ENCODE assay signal across 8 mouse cellular contexts in the genomic region with DNA sequence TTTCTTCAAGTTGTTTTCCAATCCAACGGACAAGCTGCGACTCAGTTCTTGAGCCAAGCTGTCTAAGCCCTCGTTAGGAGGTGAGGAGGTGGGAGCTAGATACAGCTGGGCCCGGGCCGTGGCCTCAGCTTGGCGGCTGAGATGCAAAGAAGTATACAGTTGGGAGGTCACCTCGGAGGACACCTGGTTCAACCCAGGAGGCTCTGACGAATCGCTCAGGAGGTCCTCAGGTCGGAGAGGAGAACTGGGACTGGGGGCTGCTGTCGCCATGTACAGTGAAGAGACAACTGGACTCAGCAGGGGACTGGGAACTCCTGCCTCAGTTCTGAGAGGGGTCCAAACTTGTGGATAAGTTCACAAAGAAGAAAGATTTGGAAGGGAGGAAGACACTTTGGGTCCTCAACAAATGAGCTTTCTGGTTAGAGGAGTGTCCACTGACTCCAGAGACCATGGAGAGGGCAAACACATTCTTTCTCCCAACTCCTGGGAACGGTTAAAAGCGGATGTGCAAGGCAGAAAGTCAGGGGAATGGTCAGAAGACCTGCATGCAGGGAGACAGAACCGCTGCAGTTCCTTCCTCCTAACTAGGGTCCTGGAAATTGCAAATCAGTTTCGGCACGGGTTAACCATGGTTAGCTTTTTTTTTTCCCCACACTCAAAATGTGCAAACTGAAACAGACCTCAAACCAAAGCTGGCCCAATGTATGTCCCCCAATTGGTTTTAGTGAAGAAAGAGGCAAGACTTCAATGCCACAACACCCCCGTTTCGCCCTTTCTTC. TPM values are rescaled to one million over a fixed set of nuclear protein-coding genes. Genes with fewer than 3 reads are reported as not detected.
DNase-seq lines count a peak whose midpoint lies in the region; ATAC-seq lines count a peak whose summit lies in the region.

No protein-coding gene starts in this region.

- H3K9me3 ChIP-seq in neural tube, embryonic 11.5 days (ENCODE audit: control insufficient read depth, low read length) = no peaks in the 10 kb centered on the region
- H3K9me3 ChIP-seq in hindbrain, embryonic 16.5 days (ENCODE audit: control insufficient read depth, low read length) = no peaks in the 10 kb centered on the region

- WGBS in neural tube, embryonic 11.5 days = 30% methylated on average over 18 of the region's 18 CpGs
- WGBS in hindbrain, embryonic 16.5 days = 17% methylated on average over 18 of the region's 18 CpGs

- peak overlapping the region; percentile 86 for H3K9ac ChIP-seq in neural tube, embryonic 11.5 days (ENCODE audit: low read length)
- peak overlapping the region; percentile 81 for H3K9ac ChIP-seq in hindbrain, embryonic 16.5 days (ENCODE audit: low read depth, low read length)

- H3K36me3 ChIP-seq in neural tube, embryonic 11.5 days (ENCODE audit: control insufficient read depth, insufficient read depth, low read length) = no peaks in the 10 kb centered on the region
- 0 out of 2 replicates have a peak, but pooled peaks cover 2% of the 10 kb centered on the region for H3K36me3 ChIP-seq in hindbrain, embryonic 16.5 days (ENCODE audit: control insufficient read depth, insufficient read depth, low read length)

- peak overlapping the region; percentile 70 for H3K4me2 ChIP-seq in neural tube, embryonic 11.5 days (ENCODE audit: low read depth)
- H3K4me2 ChIP-seq in hindbrain, embryonic 16.5 days (ENCODE audit: low read length) = peak overlapping the region; percentile 75

- H3K4me3 ChIP-seq in neural tube, embryonic 11.5 days (ENCODE audit: low read depth, low read length) = peak overlapping the region; percentile 61
- H3K4me3 ChIP-seq in hindbrain, embryonic 16.5 days (ENCODE audit: low read length) = peak overlapping the region; percentile 63

- peak overlapping the region; percentile 74; the same call in 1 of the 2 replicates for H3K27ac ChIP-seq in neural tube, embryonic 11.5 days (ENCODE audit: low read depth, low read length)
- H3K27ac ChIP-seq in hindbrain, embryonic 16.5 days (ENCODE audit: low read depth, low read length) = peak overlapping the region; percentile 89

- peaks cover 27% of the 10 kb centered on the region for H3K4me1 ChIP-seq in neural tube, embryonic 11.5 days (ENCODE audit: control insufficient read depth, insufficient read depth, low read length)
- H3K4me1 ChIP-seq in hindbrain, embryonic 16.5 days (ENCODE audit: control insufficient read depth, insufficient read depth, low read depth, low read length) = peaks cover 37% of the 10 kb centered on the region

- peaks cover 15% of the 10 kb centered on the region for H3K27me3 ChIP-seq in neural tube, embryonic 11.5 days (ENCODE audit: control insufficient read depth, insufficient read depth, low read length)
- no peaks in the 10 kb centered on the region for H3K27me3 ChIP-seq in hindbrain, embryonic 16.5 days (replicated peaks; ENCODE audit: control insufficient read depth, insufficient read depth, low read length)

- DNase-seq in neural tube, embryonic 11.5 days (ENCODE audit: low spot score) = no peak
- DNase-seq in neural tube, embryonic 10.5 days (ENCODE audit: extremely low spot score, low spot score) = no peak
- DNase-seq in embryo, embryonic 9.5 days (ENCODE audit: extremely low spot score) = peak; percentile 28
- peak; percentile 36 for DNase-seq in naive thymus-derived CD4-positive, alpha-beta T cell, adult 2 months (ENCODE audit: low read depth)
- DNase-seq in right cerebral cortex, postnatal 4 days = no peak
- no peak for DNase-seq in layer of hippocampus, adult 18-20 months (ENCODE audit: low spot score in 2 of 2)
- DNase-seq in layer of hippocampus, adult 9-11 months = no peak

- no peak for ATAC-seq in neural tube, embryonic 11.5 days (ENCODE audit: insufficient read depth, low FRiP score, low TSS enrichment)
- ATAC-seq in hindbrain, embryonic 16.5 days = no peak

RNA-seq across cellular contexts. Expression of gene Cntrob, which starts 0.7 kb away (rescaled TPM):
- polyA plus RNA-seq in neural tube, embryonic 11.5 days (2014; fragmentation: Nextera tagmentation; extraction: Ambion mirVana) = 23.5 TPM in 2 replicates
- 15.5 and 16.4 TPM in 2 replicates for polyA plus RNA-seq in hindbrain, embryonic 16.5 days (2015; fragmentation: Nextera tagmentation; extraction: Ambion mirVana)
- 10 to 100 TPM; 13.5 to 14.1 TPM for total RNA-seq in layer of hippocampus, adult 18-20 months (2021)

RNA-seq across cellular contexts. Expression of gene Trappc1, which starts 0.9 kb away (rescaled TPM):
- polyA plus RNA-seq in neural tube, embryonic 11.5 days (2014; fragmentation: Nextera tagmentation; extraction: Ambion mirVana) = 195 and 215 TPM in 2 replicates
- 177 and 185 TPM in 2 replicates for polyA plus RNA-seq in hindbrain, embryonic 16.5 days (2015; fragmentation: Nextera tagmentation; extraction: Ambion mirVana)
- total RNA-seq in layer of hippocampus, adult 18-20 months (2021) = 10 to 100 TPM; 51.4 to 59.8 TPM

RNA-seq across cellular contexts. Expression of gene Kcnab3, which starts 3.2 kb away (rescaled TPM):
- 3.1 and 3.6 TPM in 2 replicates for polyA plus RNA-seq in neural tube, embryonic 11.5 days (2014; fragmentation: Nextera tagmentation; extraction: Ambion mirVana)
- 4.9 and 6.0 TPM in 2 replicates for polyA plus RNA-seq in hindbrain, embryonic 16.5 days (2015; fragmentation: Nextera tagmentation; extraction: Ambion mirVana)
- total RNA-seq in layer of hippocampus, adult 18-20 months (2021) = 10 to 100 TPM; 21.0 to 25.8 TPM

RNA-seq across cellular contexts. Expression of gene Rnf227, which starts 17.4 kb away (rescaled TPM):
- 27.8 and 28.8 TPM in 2 replicates for polyA plus RNA-seq in neural tube, embryonic 11.5 days (2014; fragmentation: Nextera tagmentation; extraction: Ambion mirVana)
- 239 and 257 TPM in 2 replicates for polyA plus RNA-seq in hindbrain, embryonic 16.5 days (2015; fragmentation: Nextera tagmentation; extraction: Ambion mirVana)
- 100 to 1,000 TPM; 124 to 132 TPM for total RNA-seq in layer of hippocampus, adult 18-20 months (2021)

RNA-seq across cellular contexts. Expression of gene Chd3, which starts 46.3 kb away (rescaled TPM):
- polyA plus RNA-seq in neural tube, embryonic 11.5 days (2014; fragmentation: Nextera tagmentation; extraction: Ambion mirVana) = 57.3 and 60.1 TPM in 2 replicates
- 68.0 and 73.2 TPM in 2 replicates for polyA plus RNA-seq in hindbrain, embryonic 16.5 days (2015; fragmentation: Nextera tagmentation; extraction: Ambion mirVana)
- 100 to 1,000 TPM; 531 to 556 TPM for total RNA-seq in layer of hippocampus, adult 18-20 months (2021)

Comparison
In these comparisons a context has a peak if more than half of its experiments do, and no peak if none do; other contexts are left out.
1. DNase-seq: peak in embryo, embryonic 9.5 days (single experiment) and naive thymus-derived CD4-positive, alpha-beta T cell, adult 2 months (single experiment); none in neural tube, embryonic 11.5 days (single experiment), neural tube, embryonic 10.5 days (single experiment), right cerebral cortex, postnatal 4 days (single experiment), layer of hippocampus, adult 18-20 months (0 of 2) and layer of hippocampus, adult 9-11 months (single experiment).